Mouse (Mus musculus) liver, adult (tissue): Measurements from ENCODE around the gene Gm11549.

Experiments
- GATA4 ChIP-seq: IDR thresholded peaks from 2 replicates; pipeline ENCODE4 v1.6.1; 2014; ENCODE audit warnings: mild to moderate bottlenecking, low read length; ENCODE audit not compliant: insufficient replicate concordance

Gm11549 gene

GRCm38 (mm10) chr3:36521073-36522060, at the start of gene Gm11549:
TSS of gene Gm11549 (minus strand) at chr3:36521813.
- no peak for TF ChIP-seq GATA4

- TF ChIP-seq GATA4 = no peak
These were observed 48.2 kb upstream of the Gm11549 start for GRCm38 (mm10) chr3:36569836-36570235.

- no peak for TF ChIP-seq GATA4
These were observed 42.1 kb upstream of the Gm11549 start for GRCm38 (mm10) chr3:36563666-36564065.

DNA sequence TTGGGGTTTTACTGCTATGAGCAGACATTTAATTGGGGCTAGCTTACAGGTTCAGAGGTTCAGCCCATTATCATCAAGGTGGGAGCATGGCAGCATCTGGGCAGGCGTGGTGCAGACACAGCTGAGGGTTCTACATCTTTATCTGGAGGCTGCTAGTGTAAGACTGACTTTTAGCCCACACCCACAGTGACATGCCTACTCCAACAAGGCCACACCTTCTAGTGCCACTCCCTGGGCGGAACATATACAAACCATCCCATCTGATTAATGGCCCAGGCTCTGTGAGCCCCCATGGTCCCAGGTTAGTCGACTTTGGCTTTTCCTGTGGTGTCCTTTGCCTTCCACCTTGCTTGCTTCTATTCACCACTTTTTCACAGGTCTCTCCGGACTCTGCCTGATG, 38.0 kb upstream of the Gm11549 start:
- TF ChIP-seq GATA4 = no peak

DNA sequence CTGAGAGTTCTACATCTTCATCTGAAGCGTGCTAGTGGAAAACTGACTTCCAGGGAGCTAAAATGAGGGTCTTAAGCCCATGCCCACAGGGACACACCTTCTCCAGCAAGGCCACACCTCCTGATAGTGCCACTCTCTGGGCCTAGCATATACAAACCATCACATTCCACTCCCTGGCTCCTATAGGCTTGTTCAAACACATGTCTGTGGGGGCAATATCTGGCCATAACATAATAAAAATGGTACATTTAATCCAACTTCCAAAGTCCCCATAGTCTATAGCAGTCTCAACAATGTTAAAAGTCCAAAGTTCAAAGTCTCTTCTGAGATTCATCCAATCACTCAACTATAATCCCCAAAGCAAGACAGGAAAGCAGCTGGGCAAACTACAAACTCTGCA, 36.0 kb upstream of the Gm11549 start:
- no peak for TF ChIP-seq GATA4

DNA sequence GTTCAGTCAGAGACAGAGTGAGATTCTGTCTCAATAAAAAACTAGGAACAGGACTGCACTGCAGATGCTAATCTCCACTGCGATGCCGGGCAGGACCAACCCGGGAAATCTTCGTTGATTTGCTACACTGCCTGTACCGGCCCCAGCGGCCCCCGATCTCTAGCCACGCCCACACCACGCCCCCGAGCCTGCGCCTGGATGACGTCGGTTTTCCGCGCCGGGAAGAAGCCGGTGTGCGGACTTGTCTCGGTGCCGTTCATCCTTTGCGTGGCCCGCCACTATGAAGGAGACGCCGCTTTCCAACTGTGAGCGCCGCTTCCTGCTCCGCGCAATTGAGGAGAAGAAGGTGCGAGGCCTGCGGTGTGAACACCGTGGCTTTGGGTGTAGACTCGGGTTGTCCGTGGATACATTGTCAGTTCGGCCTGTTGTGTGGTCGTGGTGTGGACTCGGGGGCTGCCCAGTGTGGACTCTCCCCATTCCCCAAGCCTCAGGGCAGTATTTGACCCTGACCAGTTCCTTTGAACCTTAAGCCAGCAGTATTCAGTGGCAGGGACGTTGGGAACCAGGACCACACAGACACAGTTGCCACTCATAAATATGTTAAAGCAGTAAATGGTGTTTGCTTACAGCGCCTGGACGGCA, 30.9 kb upstream of the Gm11549 start, which contains the start of gene Exosc9:
Gene Exosc9, plus strand, starts transcription at position 201 of the 642 bp plus-strand sequence.
- TF ChIP-seq GATA4 = peak; percentile 69; the same call in 1 of the 2 replicates

GRCm38 (mm10) chr3:36551851-36552384, 30.3 kb upstream of the Gm11549 start:
- no peak for TF ChIP-seq GATA4

GRCm38 (mm10) chr3:36551343-36551742, 29.7 kb upstream of the Gm11549 start:
- no peak for TF ChIP-seq GATA4

GRCm38 (mm10) chr3:36544961-36545360, 23.3 kb upstream of the Gm11549 start:
- no peak for TF ChIP-seq GATA4

DNA sequence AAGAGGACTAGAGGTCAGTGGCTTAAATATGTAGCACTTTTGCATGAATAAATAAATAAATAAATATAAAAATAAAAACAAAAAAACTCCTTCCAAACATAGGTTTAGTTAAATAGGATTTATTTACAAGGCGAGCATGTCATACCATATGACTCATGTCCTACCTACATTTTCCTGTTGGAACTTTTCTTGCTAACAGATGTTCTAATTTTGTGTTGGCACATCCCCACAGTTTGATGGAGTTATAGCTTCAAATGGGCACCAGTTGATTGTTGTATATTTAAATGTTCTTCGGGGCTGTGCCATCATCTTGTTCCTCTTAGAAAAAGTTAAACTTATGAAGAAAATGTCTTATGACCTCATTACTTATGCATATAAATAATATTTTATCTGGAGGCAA, 19.8 kb upstream of the Gm11549 start:
- TF ChIP-seq GATA4 = no peak

DNA sequence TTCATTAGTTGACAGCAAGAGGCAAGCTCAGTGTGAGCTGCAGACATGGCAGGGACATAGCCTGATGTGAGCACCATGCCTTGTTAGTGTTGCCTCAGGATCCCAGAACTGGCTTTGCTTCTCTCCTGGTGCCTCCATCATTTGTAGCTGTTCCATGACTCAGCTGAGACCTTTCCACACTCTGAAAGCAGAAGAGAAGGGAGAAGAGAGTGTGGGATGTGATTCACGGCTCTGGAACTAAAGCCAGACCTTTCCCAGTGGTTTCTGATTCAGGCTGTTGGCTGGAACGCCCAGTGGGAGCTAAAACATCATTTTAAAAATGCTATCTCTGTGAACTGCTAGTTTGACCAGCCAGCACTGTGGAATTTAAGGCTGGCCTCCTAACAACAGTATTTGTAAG, 19.1 kb upstream of the Gm11549 start:
- no peak for TF ChIP-seq GATA4

DNA sequence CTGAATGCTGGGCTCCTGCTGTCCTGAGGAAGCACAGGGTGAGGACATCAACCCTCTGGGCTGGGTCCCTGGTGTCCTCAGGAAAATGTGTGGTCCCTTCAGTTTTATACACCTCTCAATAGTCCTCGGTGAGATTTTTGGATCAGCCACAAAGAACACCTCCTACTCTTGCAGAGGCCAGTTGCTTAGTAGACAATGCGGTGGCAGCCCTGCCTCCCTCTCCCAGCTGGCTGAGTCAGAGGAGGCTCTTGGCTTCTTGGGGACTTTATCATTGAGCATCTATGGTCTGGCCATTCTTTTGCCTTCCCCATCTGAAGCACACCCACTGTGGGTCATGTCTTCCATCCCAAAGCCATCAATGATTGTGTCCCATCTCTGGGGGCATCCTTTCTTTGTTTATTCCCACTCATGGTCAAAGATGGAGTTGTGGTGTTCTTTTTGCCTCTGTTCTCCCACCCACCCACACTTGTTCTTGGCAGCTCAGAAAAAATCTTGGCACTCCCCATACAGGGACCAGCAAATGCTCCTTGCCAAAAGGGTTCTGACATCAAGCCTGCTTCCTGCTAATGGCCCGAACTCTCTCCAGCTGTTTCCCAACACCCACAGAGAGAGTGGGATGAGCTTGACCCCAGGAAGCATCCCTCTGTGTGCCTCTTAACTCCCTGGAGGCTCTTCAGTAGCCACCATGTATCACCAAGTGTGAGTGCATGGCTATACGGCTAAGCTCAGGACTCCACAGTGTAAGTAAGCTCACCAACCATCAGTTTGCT, 16.3 kb upstream of the Gm11549 start:
- TF ChIP-seq GATA4 = no peak

DNA sequence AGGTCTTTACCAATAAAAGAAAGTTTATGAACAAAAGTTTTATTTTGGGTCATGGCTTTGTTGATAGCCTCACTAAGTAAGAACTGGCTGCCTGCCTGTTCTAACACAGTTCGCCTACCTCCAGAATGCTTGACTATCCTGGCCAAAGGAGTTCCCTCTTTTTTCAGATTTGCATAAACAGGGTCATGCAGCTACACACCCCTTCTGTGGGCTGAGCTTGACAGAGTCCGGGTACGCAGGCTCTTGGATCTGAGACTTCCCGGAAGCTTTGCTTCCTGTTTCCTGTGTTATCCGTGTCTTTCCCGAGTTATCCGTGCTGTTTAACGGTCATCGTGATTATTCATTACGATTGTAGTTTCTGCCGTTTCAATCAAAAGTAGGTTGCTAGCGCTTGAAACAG, 14.4 kb upstream of the Gm11549 start:
- no peak for TF ChIP-seq GATA4

- TF ChIP-seq GATA4 = no peak
These were observed 11.6 kb upstream of the Gm11549 start for GRCm38 (mm10) chr3:36533201-36533672.

GRCm38 (mm10) chr3:36532738-36533137, 11.1 kb upstream of the Gm11549 start:
- TF ChIP-seq GATA4 = no peak
